Mouse (Mus musculus) liver, postnatal 0 days (tissue): Measurements from ENCODE around the gene Chmp1a.

Source experiments
- CTCF ChIP-seq: sonication (generic); IDR thresholded peaks from 2 replicates; pipeline ENCODE4 v1.5.1; 2016; ENCODE audit warnings: antibody characterized with exemption, low read depth
- EP300 ChIP-seq: IDR thresholded peaks from 2 replicates; pipeline ENCODE4 v1.6.1; 2016; ENCODE audit warnings: antibody characterized with exemption, low read depth, mild to moderate bottlenecking

DNA sequence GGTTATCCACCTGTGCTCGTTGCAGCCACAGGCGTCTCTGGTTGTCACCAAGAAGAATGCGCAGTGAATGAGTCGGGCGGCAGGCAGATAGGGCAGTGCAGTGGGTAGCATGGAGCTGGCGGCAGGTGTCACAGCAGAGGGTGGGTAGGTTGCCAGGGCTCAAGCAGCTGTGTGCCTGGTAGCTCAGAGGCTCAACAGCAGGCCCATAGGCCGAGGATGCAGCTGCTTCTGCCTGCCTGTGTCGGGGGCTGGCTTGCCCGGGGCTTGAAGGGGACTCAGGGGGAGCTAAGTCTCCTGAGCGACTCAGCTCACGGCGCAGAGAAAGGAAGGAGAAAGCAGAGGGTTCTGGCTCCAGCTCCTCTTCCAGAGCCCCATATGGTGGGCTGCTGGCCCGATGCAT is 20.7 kb upstream of the Chmp1a start:
- TF ChIP-seq CTCF, result no peak
- TF ChIP-seq EP300, result no peak
